ENCODE assay signal across 21 mouse cellular contexts in the genomic region with DNA sequence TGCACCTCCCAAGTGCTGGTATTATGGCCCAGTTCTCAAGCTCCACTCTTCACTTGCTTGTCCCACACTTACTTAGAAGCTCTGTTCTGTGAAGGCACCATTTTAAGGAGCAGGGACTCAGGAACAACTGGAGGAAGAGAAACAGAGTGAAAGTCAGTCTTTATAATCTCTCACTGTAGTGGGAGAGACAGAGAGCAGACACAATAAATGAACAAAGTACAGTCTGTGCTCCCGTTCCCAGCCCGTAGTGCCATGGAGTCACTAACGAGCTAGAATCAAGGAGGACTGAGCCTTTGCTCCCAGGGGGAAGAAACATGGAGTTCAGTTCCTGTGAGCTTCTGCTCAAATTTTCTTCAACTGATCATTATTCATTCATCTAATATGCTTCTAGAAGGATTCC. TPM values are rescaled to one million over a fixed set of nuclear protein-coding genes. Genes with fewer than 3 reads are reported as not detected.
DNase-seq lines count a peak whose midpoint lies in the region; ATAC-seq lines count a peak whose summit lies in the region.
"Had no signal": no experiment of that assay in that cellular context is flagged by ENCODE, and none has a peak within 500 bp of the region (broad histone marks: within the 10 kb centered on the region; RNA-seq: fewer than 3 reads in every experiment).

No protein-coding gene starts in this region.

- H3K27ac ChIP-seq in heart, embryonic 10.5 days, result no peak overlapping the region
- H3K27ac ChIP-seq in heart, embryonic 11.5 days (ENCODE audit: low read depth, low read length), result no peak overlapping the region
- H3K27ac ChIP-seq in intestine, embryonic 15.5 days, result no peak overlapping the region
- 0 out of 2 replicates have a peak overlapping the region, but pooled peaks have one; percentile 3 for H3K27ac ChIP-seq in intestine, embryonic 16.5 days (ENCODE audit: low read length)
- H3K27ac ChIP-seq: embryonic facial prominence, embryonic 10.5 days; embryonic facial prominence, embryonic 12.5 days; forebrain, embryonic 12.5 days had no signal

- ATAC-seq in heart, embryonic 11.5 days (replicated peaks; ENCODE audit: insufficient number of reproducible peaks, low FRiP score, low TSS enrichment), result no peak
- peak; percentile 78 for ATAC-seq in intestine, embryonic 15.5 days
- peak; percentile 89 for ATAC-seq in intestine, embryonic 16.5 days
- ATAC-seq: activated CD4-positive, CD25-positive, alpha-beta regulatory T cell, adult 4 months; forebrain, embryonic 14.5 days; forebrain, embryonic 16.5 days; Patski had no signal

- no peak overlapping the region for H3K9ac ChIP-seq in heart, embryonic 11.5 days (ENCODE audit: low read depth, low read length)
- no peak overlapping the region for H3K9ac ChIP-seq in intestine, embryonic 15.5 days
- H3K9ac ChIP-seq in intestine, embryonic 16.5 days (ENCODE audit: low read depth, low read length), result no peak overlapping the region
- H3K9ac ChIP-seq: embryonic facial prominence, embryonic 12.5 days; forebrain, embryonic 12.5 days had no signal

- DNase-seq in heart, embryonic 10.5 days (ENCODE audit: low spot score), result peak; percentile 33
- no peak for DNase-seq in right cerebral cortex, postnatal 14 days
- DNase-seq in Muller cell, postnatal 12 days (ENCODE audit: inconsistent ontology term), result no peak
- DNase-seq: adrenal gland, adult 8-10 months; adrenal gland, postnatal 14 days; adrenal gland, postnatal 36 days; cerebellum, adult 11-12 months; cerebellum, adult 2 months; cerebellum, adult 9-10 months; cerebellum, postnatal 10 days; cerebellum, postnatal 25 days had no signal

- H3K36me3 ChIP-seq in heart, embryonic 10.5 days, result no peaks in the 10 kb centered on the region
- H3K36me3 ChIP-seq in heart, embryonic 11.5 days (ENCODE audit: control insufficient read depth, insufficient read depth, low read length), result no peaks in the 10 kb centered on the region
- no peaks in the 10 kb centered on the region for H3K36me3 ChIP-seq in intestine, embryonic 15.5 days
- no peaks in the 10 kb centered on the region for H3K36me3 ChIP-seq in intestine, embryonic 16.5 days (ENCODE audit: control insufficient read depth, insufficient read depth, low read length)
- H3K36me3 ChIP-seq: embryonic facial prominence, embryonic 10.5 days; embryonic facial prominence, embryonic 12.5 days; forebrain, embryonic 12.5 days had no signal

- no peaks in the 10 kb centered on the region for H3K9me3 ChIP-seq in heart, embryonic 10.5 days
- no peaks in the 10 kb centered on the region for H3K9me3 ChIP-seq in heart, embryonic 11.5 days (replicated peaks; ENCODE audit: control insufficient read depth, low read length)
- H3K9me3 ChIP-seq in intestine, embryonic 15.5 days, result no peaks in the 10 kb centered on the region
- no peaks in the 10 kb centered on the region for H3K9me3 ChIP-seq in intestine, embryonic 16.5 days (ENCODE audit: control insufficient read depth, low read length)
- H3K9me3 ChIP-seq: embryonic facial prominence, embryonic 10.5 days; embryonic facial prominence, embryonic 12.5 days; forebrain, embryonic 12.5 days had no signal

- H3K4me3 ChIP-seq in heart, embryonic 10.5 days, result no peak overlapping the region
- no peak overlapping the region for H3K4me3 ChIP-seq in heart, embryonic 11.5 days (ENCODE audit: low read depth, low read length)
- H3K4me3 ChIP-seq in intestine, embryonic 15.5 days (replicated peaks), result no peak overlapping the region
- H3K4me3 ChIP-seq in intestine, embryonic 16.5 days (ENCODE audit: low read length), result no peak overlapping the region
- H3K4me3 ChIP-seq: embryonic facial prominence, embryonic 10.5 days; embryonic facial prominence, embryonic 12.5 days; forebrain, embryonic 12.5 days had no signal

- H3K4me2 ChIP-seq in heart, embryonic 11.5 days, result no peak overlapping the region
- no peak overlapping the region for H3K4me2 ChIP-seq in intestine, embryonic 15.5 days (replicated peaks)
- H3K4me2 ChIP-seq in intestine, embryonic 16.5 days (ENCODE audit: low read depth, low read length), result no peak overlapping the region
- H3K4me2 ChIP-seq: embryonic facial prominence, embryonic 12.5 days; forebrain, embryonic 12.5 days had no signal

- WGBS in heart, embryonic 10.5 days, result 72% methylated on average over 3 of the region's 3 CpGs
- WGBS in heart, embryonic 11.5 days (ENCODE audit: insufficient replicate concordance), result 69% methylated on average over 3 of the region's 3 CpGs
- WGBS in intestine, embryonic 15.5 days, result 61% methylated on average over 3 of the region's 3 CpGs
- WGBS in intestine, embryonic 16.5 days, result 50% methylated on average over 3 of the region's 3 CpGs

- no peaks in the 10 kb centered on the region for H3K27me3 ChIP-seq in heart, embryonic 10.5 days (ENCODE audit: insufficient read depth, poor library complexity, severe bottlenecking)
- no peaks in the 10 kb centered on the region for H3K27me3 ChIP-seq in heart, embryonic 11.5 days (ENCODE audit: control insufficient read depth, insufficient read depth, low read length)
- no peaks in the 10 kb centered on the region for H3K27me3 ChIP-seq in intestine, embryonic 15.5 days (replicated peaks)
- no peaks in the 10 kb centered on the region for H3K27me3 ChIP-seq in intestine, embryonic 16.5 days (replicated peaks; ENCODE audit: control insufficient read depth, insufficient read depth, low read length)
- H3K27me3 ChIP-seq: forebrain, embryonic 12.5 days had no signal

- H3K4me1 ChIP-seq in heart, embryonic 10.5 days, result no peaks in the 10 kb centered on the region
- H3K4me1 ChIP-seq in heart, embryonic 11.5 days (ENCODE audit: control insufficient read depth, insufficient read depth, low read length), result no peaks in the 10 kb centered on the region
- no peaks in the 10 kb centered on the region for H3K4me1 ChIP-seq in intestine, embryonic 15.5 days (replicated peaks)
- no peaks in the 10 kb centered on the region for H3K4me1 ChIP-seq in intestine, embryonic 16.5 days (ENCODE audit: control insufficient read depth, insufficient read depth, low read length)
- H3K4me1 ChIP-seq: embryonic facial prominence, embryonic 10.5 days; embryonic facial prominence, embryonic 12.5 days; forebrain, embryonic 12.5 days had no signal

RNA-seq across cellular contexts. Expression of gene Reep1, which starts 11.8 kb away (rescaled TPM):
- 21.2 and 24.9 TPM in 2 replicates for polyA plus RNA-seq in heart, embryonic 10.5 days (2016; fragmentation: Nextera tagmentation; extraction: Ambion mirVana)
- 20.8 and 25.0 TPM in 2 replicates for polyA plus RNA-seq in heart, embryonic 11.5 days (2014; fragmentation: Nextera tagmentation; extraction: Ambion mirVana)
- polyA plus RNA-seq in intestine, embryonic 15.5 days (2015; fragmentation: Nextera tagmentation; extraction: Ambion mirVana), result 16.1 and 16.6 TPM in 2 replicates
- 13.4 and 13.5 TPM in 2 replicates for polyA plus RNA-seq in intestine, embryonic 16.5 days (2015; fragmentation: Nextera tagmentation; extraction: Ambion mirVana)
